Mouse (Mus musculus) C2C12 (cell line): Measurements from ENCODE around the gene Arhgap6.

Source experiments
- CEBPB ChIP-seq: IDR thresholded peaks from one replicate; pipeline ENCODE4 v1.6.1; 2011; ENCODE audit warnings: low read depth, mild to moderate bottlenecking, control low read depth, moderate library complexity
- CTCF ChIP-seq: IDR thresholded peaks from one replicate; pipeline ENCODE4 v1.5.1; 2011; ENCODE audit not compliant: control insufficient read depth, insufficient read depth, insufficient read length
- FOSL1 ChIP-seq: IDR thresholded peaks from one replicate; pipeline ENCODE4 v1.8.0; 2011; ENCODE audit warnings: mild to moderate bottlenecking, low read length; ENCODE audit not compliant: poor library complexity, insufficient read depth, severe bottlenecking
- MAX ChIP-seq: IDR thresholded peaks from one replicate; pipeline ENCODE4 v1.6.1; 2011; ENCODE audit warnings: mild to moderate bottlenecking, control low read depth
- MYOD1 ChIP-seq: IDR thresholded peaks from one replicate; pipeline ENCODE4 v1.6.1; 2011; ENCODE audit warnings: low read depth; ENCODE audit not compliant: control insufficient read depth, insufficient read length
- MYOG ChIP-seq: IDR thresholded peaks from one replicate; pipeline ENCODE4 v1.6.1; 2011; ENCODE audit not compliant: control insufficient read depth, insufficient read length; ENCODE audit errors: extremely low read depth
- USF1 ChIP-seq: IDR thresholded peaks from one replicate; pipeline ENCODE4 v1.6.1; 2011; ENCODE audit warnings: low read depth, mild to moderate bottlenecking, control low read depth, moderate library complexity

GRCm38 (mm10) chrX:169107372-169107771 is 312.5 kb downstream of the Arhgap6 start:
- TF ChIP-seq CTCF (no peak), CEBPB (no peak), MYOD1 (no peak), MAX (no peak), USF1 (no peak), FOSL1 (no peak), MYOG (no peak)
